Mouse (Mus musculus): ENCODE results near the gene Slc25a42. TPM values are rescaled to one million over a fixed set of nuclear protein-coding genes. Genes with fewer than 3 reads are reported as not detected.

Gene Slc25a42
- polyA plus RNA-seq, 2 experiments: 3.3 to 14.7 TPM

- Histone ChIP-seq H3K4me1 (replicated peaks; ENCODE audit: control insufficient read depth in 2 of 2, insufficient read depth in 2 of 2, low read length in 1 of 2) (peaks cover 21 to 37% of the 10 kb centered on the region in 2 experiments), H3K9ac (replicated peaks) (no peak overlapping the region), H3K27me3 (ENCODE audit: control insufficient read depth, insufficient read depth, low read length) (no peaks in the 10 kb centered on the region), H3K4me3 (ENCODE audit: insufficient read depth in 1 of 2, low read depth in 2 of 2, low read length in 2 of 2) (no peak overlapping the region), H3K9me3 (ENCODE audit: control insufficient read depth, low read length) (no peaks in the 10 kb centered on the region), H3K36me3 (replicated peaks; ENCODE audit: control insufficient read depth, insufficient read depth, low read depth) (no peaks in the 10 kb centered on the region), H3K4me2 (ENCODE audit: low read depth) (peak overlapping the region; percentile 76), H3K27ac (peak overlapping the region; percentile 47)
- DNase-seq (ENCODE audit: low read depth in 3 of 3, low spot score in 3 of 3) (no peak), ATAC-seq (ENCODE audit: insufficient read depth) (no peak)
- WGBS (ENCODE audit: insufficient replicate concordance): 53% methylated on average over 7 of the region's 7 CpGs
- no peak for TF ChIP-seq EP300 (IDR thresholded peaks at IDR 0.05; ENCODE audit: low read depth)
- no peak for TF ChIP-seq CTCF (IDR thresholded peaks at IDR 0.05; ENCODE audit: low read depth)
These were observed 40.9 kb downstream of the Slc25a42 start for GRCm38 (mm10) chr8:70171240-70171639.

DNA sequence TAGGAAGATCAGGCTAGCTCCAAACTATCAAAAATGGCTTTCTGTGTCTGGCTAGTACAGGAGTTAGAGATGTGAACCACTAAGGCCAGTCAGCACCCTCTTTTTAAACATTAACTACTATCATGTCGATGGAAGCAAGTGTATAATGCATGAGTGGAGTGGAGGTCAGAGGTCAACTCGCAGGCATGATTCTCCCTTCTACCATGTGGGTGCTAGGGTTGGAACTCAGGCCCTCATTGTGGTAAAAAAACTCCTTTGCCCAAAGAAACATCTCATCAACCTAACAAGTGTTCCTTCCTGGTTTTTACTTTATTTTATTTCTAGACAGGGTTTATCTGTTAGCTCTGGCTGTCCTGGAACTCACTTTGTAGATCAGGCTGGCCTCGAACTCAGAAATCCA lies 41.4 kb downstream of the Slc25a42 start:
- Histone ChIP-seq H3K36me3 (replicated peaks; ENCODE audit: control insufficient read depth, insufficient read depth, low read depth) (no peaks in the 10 kb centered on the region), H3K9me3 (ENCODE audit: control insufficient read depth, low read length) (no peaks in the 10 kb centered on the region), H3K27ac (no peak overlapping the region), H3K27me3 (ENCODE audit: control insufficient read depth, insufficient read depth, low read length) (no peaks in the 10 kb centered on the region), H3K4me2 (ENCODE audit: low read depth) (no peak overlapping the region), H3K4me1 (replicated peaks; ENCODE audit: control insufficient read depth in 2 of 2, insufficient read depth in 2 of 2, low read length in 1 of 2) (peaks cover 21 to 37% of the 10 kb centered on the region in 2 experiments), H3K9ac (replicated peaks) (no peak overlapping the region), H3K4me3 (ENCODE audit: insufficient read depth in 1 of 2, low read depth in 2 of 2, low read length in 2 of 2) (no peak overlapping the region)
- 57% methylated on average over 3 of the region's 3 CpGs for WGBS (ENCODE audit: insufficient replicate concordance)
- DNase-seq (ENCODE audit: low read depth in 3 of 3, low spot score in 3 of 3): no peak
- TF ChIP-seq EP300 (IDR thresholded peaks at IDR 0.05; ENCODE audit: low read depth) (no peak), CTCF (IDR thresholded peaks at IDR 0.05; ENCODE audit: low read depth) (no peak)
- ATAC-seq (ENCODE audit: insufficient read depth): no peak

GRCm38 (mm10) chr8:70170116-70170515 lies 42.0 kb downstream of the Slc25a42 start:
- H3K36me3 ChIP-seq (replicated peaks; ENCODE audit: control insufficient read depth, insufficient read depth, low read depth): no peaks in the 10 kb centered on the region
- peaks cover 21 to 37% of the 10 kb centered on the region in 2 experiments for H3K4me1 ChIP-seq (replicated peaks; ENCODE audit: control insufficient read depth in 2 of 2, insufficient read depth in 2 of 2, low read length in 1 of 2)
- TF ChIP-seq CTCF (IDR thresholded peaks at IDR 0.05; ENCODE audit: low read depth): no peak
- no peak for TF ChIP-seq EP300 (IDR thresholded peaks at IDR 0.05; ENCODE audit: low read depth)
- ATAC-seq (ENCODE audit: insufficient read depth) (no peak), DNase-seq (ENCODE audit: low read depth in 3 of 3, low spot score in 3 of 3) (no peak)
- no peak overlapping the region for H3K4me3 ChIP-seq (ENCODE audit: insufficient read depth in 1 of 2, low read depth in 2 of 2, low read length in 2 of 2)
- no peaks in the 10 kb centered on the region for H3K9me3 ChIP-seq (ENCODE audit: control insufficient read depth, low read length)
- H3K4me2 ChIP-seq (ENCODE audit: low read depth): no peak overlapping the region
- H3K27ac ChIP-seq: no peak overlapping the region
- H3K9ac ChIP-seq (replicated peaks): no peak overlapping the region
- whole genome bisulfite sequencing (ENCODE audit: insufficient replicate concordance): 49% methylated on average over 3 of the region's 3 CpGs
- peaks cover 4% of the 10 kb centered on the region for H3K27me3 ChIP-seq (ENCODE audit: control insufficient read depth, insufficient read depth, low read length)

DNA sequence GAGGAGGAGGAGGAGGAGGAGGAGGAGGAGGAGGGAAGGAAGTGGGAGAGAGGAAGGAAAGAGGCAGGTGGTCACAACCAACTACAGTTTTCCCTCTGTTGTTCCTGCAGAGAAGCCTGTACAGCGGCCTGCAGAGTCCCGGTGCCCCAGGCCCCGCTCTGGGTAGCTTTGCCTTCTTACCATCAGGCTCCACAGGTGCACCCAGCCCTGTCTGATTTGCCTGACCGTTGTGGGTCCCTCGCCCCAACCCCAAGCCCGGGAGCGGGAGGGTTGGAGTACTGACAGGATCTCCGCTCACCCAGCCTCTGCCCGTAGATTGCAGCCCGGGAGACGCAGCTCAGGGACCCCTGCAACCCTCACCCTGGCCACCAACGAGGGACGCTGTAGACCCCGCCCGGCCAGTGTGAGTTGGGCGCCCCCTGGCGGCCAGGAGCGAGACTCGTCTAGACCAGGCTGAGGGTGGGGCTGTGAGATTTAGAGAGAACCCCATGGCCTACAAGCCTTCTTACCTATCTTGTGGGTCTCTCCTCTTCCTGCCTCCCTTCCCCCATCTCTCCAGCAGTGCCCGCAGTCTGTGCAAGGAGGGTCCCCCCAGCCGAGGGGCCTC lies 45.5 kb downstream of the Slc25a42 start:
- Histone ChIP-seq H3K36me3 (replicated peaks; ENCODE audit: control insufficient read depth, insufficient read depth, low read depth) (no peaks in the 10 kb centered on the region), H3K27me3 (ENCODE audit: control insufficient read depth, insufficient read depth, low read length) (peaks cover 5% of the 10 kb centered on the region), H3K27ac (no peak overlapping the region), H3K4me2 (ENCODE audit: low read depth) (peak overlapping the region; percentile 50), H3K4me1 (replicated peaks; ENCODE audit: control insufficient read depth in 2 of 2, insufficient read depth in 2 of 2, low read length in 1 of 2) (peaks cover 6 to 18% of the 10 kb centered on the region in 2 experiments; a peak in 3 of 4 replicates), H3K9me3 (ENCODE audit: control insufficient read depth, low read length) (no peaks in the 10 kb centered on the region), H3K4me3 (ENCODE audit: insufficient read depth in 1 of 2, low read depth in 2 of 2, low read length in 2 of 2) (no peak overlapping the region), H3K9ac (replicated peaks) (no peak overlapping the region)
- DNase-seq (ENCODE audit: low read depth in 3 of 3, low spot score in 3 of 3) (peak in 2 of 3 experiments; percentile 39 to 50), ATAC-seq (ENCODE audit: insufficient read depth) (peak; percentile 66; the same call in 1 of the 2 replicates)
- TF ChIP-seq EP300 (IDR thresholded peaks at IDR 0.05; ENCODE audit: low read depth) (no peak), CTCF (IDR thresholded peaks at IDR 0.05; ENCODE audit: low read depth) (peak; percentile 98)
- WGBS (ENCODE audit: insufficient replicate concordance): 4% methylated on average over 21 of the region's 21 CpGs

DNA sequence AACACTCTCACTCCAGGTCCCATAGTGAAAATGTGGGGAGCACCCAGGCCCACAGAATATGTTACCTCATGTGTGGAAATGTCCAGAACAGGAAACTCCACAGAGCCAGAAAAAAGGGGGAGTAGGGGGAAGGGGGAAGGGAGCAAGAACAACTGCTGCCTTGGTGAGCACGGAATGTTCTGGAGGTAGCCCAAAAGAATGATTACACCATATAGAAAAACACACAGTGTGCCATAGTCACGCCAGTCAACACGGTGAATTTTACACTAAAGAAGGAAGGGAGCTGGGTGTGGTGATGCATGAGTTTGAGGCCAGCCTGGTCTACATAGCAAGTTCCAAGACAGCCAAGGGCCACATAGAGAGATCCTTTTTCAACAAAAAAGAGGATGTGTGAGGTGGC lies 48.8 kb downstream of the Slc25a42 start:
- Histone ChIP-seq H3K27me3 (ENCODE audit: control insufficient read depth, insufficient read depth, low read length) (peaks cover 5% of the 10 kb centered on the region), H3K4me1 (replicated peaks; ENCODE audit: control insufficient read depth in 2 of 2, insufficient read depth in 2 of 2, low read length in 1 of 2) (peaks cover 0 to 2% of the 10 kb centered on the region in 2 experiments; a peak in 1 of 4 replicates), H3K4me2 (ENCODE audit: low read depth) (no peak overlapping the region), H3K9me3 (ENCODE audit: control insufficient read depth, low read length) (no peaks in the 10 kb centered on the region), H3K27ac (no peak overlapping the region), H3K4me3 (ENCODE audit: insufficient read depth in 1 of 2, low read depth in 2 of 2, low read length in 2 of 2) (no peak overlapping the region), H3K36me3 (replicated peaks; ENCODE audit: control insufficient read depth, insufficient read depth, low read depth) (no peaks in the 10 kb centered on the region), H3K9ac (replicated peaks) (no peak overlapping the region)
- 69% methylated on average over 3 of the region's 3 CpGs for WGBS (ENCODE audit: insufficient replicate concordance)
- DNase-seq (ENCODE audit: low read depth in 3 of 3, low spot score in 3 of 3): no peak
- no peak for ATAC-seq (ENCODE audit: insufficient read depth)
- no peak for TF ChIP-seq EP300 (IDR thresholded peaks at IDR 0.05; ENCODE audit: low read depth)
- TF ChIP-seq CTCF (IDR thresholded peaks at IDR 0.05; ENCODE audit: low read depth): no peak

Data from liver, embryonic 14.5 days (tissue).